Mouse (Mus musculus) mesoderm, embryonic 11.5 days (tissue): ENCODE results near the gene Tiparp.
A peak's percentile ranks its signal among the peaks of the same experiment; 100 is the strongest.

Experiments
- DNase-seq: peaks from one replicate; pipeline ENCODE4 v3.0.0-alpha.2; 2012; ENCODE audit warnings: low read depth, low spot score

The Tiparp gene

GRCm38 (mm10) chr3:65529471-65530215 is 1.4 kb downstream of the Tiparp start:
- peak; percentile 61 for DNase-seq

DNA sequence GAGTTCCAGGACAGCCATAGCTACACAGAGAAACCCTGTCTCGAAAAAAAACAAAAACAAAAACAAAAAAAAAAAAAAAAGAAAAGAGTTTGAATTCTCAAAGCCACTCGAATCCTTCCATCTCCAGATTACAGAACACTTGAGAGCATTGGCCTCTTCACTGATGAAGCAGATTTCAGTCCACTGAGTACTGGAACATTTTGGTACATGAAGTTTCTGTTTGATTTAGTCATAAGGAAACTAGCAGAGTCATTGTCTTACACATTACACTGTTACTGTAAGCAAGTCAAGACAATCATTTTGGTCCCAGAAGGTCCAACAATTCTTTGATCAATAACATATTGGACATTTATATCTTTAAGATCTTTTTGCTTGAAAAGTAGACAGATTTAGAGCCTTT is 4.8 kb downstream of the Tiparp start:
- no peak for DNase-seq

DNA sequence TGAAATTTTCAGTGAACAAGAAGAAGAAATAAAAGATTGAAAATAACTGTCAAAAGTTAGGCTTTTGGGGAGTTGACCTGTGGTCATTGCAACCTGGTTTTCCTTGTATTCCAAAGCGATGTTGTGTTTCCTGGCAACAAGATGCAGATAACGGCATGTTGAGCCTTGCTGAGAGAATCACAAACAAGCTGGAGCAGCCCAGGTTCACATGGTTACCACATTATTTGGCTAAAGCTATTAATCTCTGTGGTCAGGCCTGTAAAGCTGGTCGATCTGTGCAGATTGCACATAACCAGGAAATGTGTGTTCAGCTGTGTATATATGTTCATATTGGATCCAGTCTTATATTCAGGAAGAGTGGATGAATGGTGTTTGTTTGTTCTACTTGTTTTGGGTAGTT is 5.4 kb downstream of the Tiparp start:
- peak; percentile 52 for DNase-seq

GRCm38 (mm10) chr3:65534488-65534887 is 6.3 kb downstream of the Tiparp start:
- no peak for DNase-seq

GRCm38 (mm10) chr3:65535087-65535761 is 7.0 kb downstream of the Tiparp start:
- no peak for DNase-seq

DNA sequence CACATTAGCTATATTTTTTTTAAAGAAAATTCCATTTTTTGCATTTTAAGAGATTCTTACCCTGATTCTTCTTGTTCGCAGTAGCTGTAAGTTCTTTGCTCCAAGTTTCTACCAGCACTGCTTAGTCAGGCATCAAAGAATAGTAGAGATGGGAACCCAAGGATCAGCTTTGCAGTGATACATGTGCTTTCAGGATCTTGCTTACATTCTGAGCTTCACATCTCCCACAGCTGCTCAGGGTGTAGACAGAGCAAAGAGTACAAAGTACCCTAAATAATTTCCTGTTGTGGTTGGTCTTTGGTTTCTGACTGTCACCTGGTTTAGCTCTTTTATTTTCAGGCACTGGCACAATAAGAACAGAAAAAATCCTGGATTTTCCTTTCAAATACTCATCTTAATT is 9.1 kb downstream of the Tiparp start:
- DNase-seq: no peak

DNA sequence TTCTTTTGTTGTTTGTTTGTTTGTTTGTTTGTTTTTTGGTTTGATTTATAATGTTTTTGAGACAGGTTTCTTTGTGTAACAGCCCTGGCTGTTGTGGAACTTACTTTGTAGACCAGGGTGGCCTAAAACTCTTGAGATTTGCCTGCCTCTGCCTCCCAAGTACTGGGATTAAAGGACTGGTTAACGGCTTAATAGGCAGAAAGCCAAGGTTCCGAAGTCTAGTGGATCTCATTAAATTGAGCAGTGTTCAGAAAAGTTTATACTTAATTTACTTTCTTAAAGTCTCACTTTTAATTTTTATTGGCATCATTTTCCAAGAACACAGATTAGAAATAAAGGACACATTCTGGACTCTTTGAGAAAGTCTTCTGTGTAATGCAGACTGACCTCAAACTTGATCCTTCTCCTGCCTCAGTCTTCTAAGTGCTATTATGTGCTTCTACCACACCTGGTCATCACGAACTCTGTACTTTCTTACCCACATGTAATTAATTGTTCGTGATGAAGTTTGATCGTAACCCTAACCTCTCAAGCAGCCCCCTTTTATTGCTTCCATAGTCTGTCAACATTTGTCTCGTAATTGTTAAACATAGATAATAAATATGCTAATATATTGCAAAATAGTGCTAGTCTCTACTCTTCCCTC is 12.8 kb downstream of the Tiparp start:
- DNase-seq: no peak

DNA sequence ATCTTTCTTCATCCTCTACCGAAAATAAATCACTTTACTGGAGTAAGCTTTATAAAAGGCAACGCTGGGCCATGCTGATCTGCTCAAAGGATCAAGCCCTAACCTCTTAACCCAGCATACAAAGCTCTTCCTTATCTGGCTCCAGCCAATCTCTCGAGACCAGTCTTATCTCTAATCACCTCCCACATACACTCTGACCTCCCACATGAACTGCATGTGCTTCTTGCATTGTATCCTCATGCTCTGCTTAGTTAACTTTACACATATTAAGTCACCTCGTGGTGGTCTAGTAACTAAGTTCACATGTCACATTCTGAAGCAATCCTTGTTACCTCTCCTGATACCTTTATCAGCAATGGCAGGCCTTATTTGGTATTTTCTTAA is 13.3 kb downstream of the Tiparp start:
- no peak for DNase-seq

DNA sequence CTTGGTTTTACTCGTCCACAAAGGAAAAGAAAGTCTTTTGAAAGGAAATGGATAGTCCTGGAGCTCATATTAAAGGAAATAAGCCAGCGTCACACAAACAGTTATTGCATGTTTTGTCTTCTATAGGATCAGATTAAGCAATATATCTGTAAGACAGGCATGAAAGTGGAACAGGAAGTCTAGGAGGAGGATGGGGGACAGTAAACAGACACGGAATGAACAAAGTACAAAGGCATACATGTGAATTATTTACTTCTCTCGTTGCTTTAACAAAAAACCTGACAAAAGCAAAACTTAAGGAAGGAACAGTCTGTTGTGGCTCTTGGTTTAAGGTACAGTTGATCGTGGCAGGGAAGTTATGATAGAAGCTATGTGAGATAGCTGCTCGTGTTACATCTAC is 21.6 kb downstream of the Tiparp start:
- DNase-seq: no peak

DNA sequence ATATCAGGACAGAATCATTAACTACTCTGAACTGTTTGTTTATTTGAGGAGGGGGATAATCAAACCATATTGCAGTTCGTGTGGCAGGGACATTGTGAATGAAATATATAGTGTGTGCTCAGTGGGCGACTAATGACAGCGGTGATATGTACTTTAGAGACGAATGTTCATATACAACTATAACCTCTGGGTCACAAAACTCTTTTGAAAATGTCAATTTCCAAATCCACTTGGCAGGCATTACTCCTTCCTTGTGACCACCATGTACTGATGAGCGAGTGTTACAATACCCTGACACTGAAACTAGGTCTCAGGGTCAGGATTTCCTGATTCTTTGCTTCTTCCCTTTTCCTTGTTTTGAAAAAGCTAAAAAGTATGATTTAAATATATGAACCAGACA is 22.9 kb downstream of the Tiparp start:
- no peak for DNase-seq

DNA sequence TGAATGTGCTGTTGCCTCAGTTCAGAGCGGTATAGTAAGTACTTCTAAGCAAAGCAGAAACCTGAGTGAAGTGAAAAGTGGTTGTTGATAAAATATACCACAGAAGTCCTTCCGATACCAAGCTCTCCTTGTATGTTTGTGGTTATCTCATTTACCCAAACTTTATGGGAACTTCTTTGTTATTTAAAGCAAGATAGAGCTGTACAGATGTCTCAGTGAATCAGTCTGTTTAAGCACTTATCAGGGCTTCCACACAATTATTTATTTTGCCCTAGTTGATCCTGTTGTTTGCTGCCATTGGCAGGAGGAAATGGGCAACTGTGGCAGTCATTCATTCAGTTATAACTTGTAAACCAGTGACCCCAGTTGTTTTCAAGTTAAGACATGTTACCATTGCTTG is 26.4 kb downstream of the Tiparp start:
- DNase-seq: no peak

- no peak for DNase-seq
Observed at GRCm38 (mm10) chr3:65558679-65559078, 30.5 kb downstream of the Tiparp start.

GRCm38 (mm10) chr3:65562212-65562611 is 34.0 kb downstream of the Tiparp start:
- no peak for DNase-seq

GRCm38 (mm10) chr3:65562694-65563093 is 34.5 kb downstream of the Tiparp start:
- DNase-seq: no peak

- no peak for DNase-seq
Observed at GRCm38 (mm10) chr3:65563926-65564624, 35.9 kb downstream of the Tiparp start.

DNA sequence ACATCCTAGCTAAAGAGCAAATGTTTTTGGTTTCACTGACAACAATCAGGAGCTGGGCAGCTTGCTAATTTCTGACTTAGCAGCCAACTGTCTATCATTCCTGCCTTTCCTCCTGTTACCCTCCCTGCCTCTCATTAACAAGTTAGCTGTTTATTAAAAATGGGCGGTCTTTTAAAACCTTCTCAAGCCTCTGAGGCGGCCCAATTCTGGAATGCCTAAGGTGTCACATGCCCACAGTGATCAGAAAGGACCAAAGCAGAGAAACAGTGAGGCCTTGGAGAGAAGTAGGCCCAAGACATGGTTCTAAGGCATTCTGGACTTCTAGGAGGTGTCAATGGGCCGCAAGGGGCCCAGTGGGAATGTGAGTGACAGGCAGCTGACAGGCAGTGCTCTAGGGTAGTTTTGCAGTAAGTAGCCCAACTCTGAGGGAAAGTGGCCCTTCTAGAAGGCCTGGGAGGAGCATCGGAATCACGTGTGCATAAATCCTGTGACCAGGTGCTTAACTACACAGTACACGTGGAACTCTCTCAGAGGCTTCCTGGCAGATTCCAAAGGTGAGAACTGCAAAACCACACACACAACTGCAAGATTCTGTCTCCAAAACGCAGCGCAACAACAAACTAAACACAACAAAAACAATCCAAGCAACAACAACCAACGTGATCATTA is 37.6 kb downstream of the Tiparp start:
- DNase-seq: no peak

GRCm38 (mm10) chr3:65569941-65570340 is 41.7 kb downstream of the Tiparp start:
- no peak for DNase-seq

GRCm38 (mm10) chr3:65573516-65573915 is 45.3 kb downstream of the Tiparp start:
- DNase-seq: no peak

DNA sequence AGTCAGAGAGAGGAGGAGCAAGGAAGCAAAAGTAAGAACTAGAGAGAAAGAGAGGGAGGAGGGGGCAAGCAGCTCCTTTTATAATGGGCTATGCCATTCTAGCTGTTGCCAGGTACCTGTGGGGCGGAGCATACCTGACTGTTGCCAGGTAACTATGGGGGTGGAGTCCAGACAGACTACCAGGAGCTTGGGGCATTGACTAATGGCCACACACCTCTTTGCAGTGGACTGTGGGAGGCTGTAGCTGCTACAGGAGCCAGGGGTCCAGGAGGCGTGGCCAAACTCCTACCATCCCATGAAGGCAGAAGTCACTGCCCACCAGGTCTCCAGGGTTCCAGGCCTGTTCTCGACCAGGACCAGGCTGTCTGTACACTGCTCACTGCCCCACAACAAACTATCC is 49.4 kb downstream of the Tiparp start:
- no peak for DNase-seq

DNA sequence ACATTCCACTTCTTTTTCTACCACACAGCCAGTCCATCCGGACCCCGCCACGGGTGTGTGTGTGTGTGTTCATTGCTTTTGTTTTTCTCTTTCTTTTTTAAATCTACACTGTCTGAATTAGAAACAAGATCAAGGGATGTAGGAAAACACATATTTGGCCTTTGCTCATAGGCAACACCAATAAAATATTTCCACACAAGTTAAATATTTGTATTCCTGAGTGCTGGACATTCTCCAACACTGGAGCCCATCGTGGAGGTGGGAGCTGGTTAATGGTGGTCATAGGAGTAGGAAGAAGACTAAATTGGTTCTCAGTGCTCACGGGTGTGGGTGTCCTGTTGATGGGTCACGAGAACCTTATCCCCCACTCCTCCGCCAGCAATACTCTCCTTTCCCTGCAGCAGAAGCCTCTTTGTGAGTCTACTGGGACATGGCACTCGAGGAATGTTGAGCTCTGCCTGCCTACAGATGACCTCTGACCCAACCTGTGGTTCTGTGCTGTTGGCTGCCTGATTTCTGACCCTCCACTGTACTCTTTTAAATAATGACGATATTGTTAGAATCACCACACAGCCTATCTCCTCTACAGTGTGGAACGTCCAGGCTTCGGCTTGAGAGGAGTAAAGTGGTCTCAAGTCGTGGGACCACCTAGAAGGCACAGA is 51.2 kb downstream of the Tiparp start:
- DNase-seq: peak; percentile 24

- DNase-seq: no peak
Observed at GRCm38 (mm10) chr3:65581596-65581995, 53.4 kb downstream of the Tiparp start.
